Mouse (Mus musculus): ENCODE measurements around the gene Prune2. TPM values are rescaled to one million over a fixed set of nuclear protein-coding genes. Genes with fewer than 3 reads are reported as not detected.

Gene Prune2
- polyA plus RNA-seq, 1 experiment: 14.3 TPM

- Histone ChIP-seq H3K27ac (replicated peaks; ENCODE audit: low read depth, low read length) (no peak overlapping the region; the same call in 1 of the 2 replicates), H3K4me3 (ENCODE audit: insufficient read depth, low read depth, low read length) (peak overlapping the region; percentile 51), H3K4me1 (ENCODE audit: control insufficient read depth, insufficient read depth, insufficient read length, low read length) (no peaks in the 10 kb centered on the region)
These were observed 181.0 kb downstream of the Prune2 start for GRCm38 (mm10) chr19:17136677-17137460.

- Histone ChIP-seq H3K4me1 (ENCODE audit: control insufficient read depth, insufficient read depth, insufficient read length, low read length) (no peaks in the 10 kb centered on the region), H3K4me3 (ENCODE audit: insufficient read depth, low read depth, low read length) (no peak overlapping the region), H3K27ac (replicated peaks; ENCODE audit: low read depth, low read length) (no peak overlapping the region)
These were observed 181.7 kb downstream of the Prune2 start for GRCm38 (mm10) chr19:17137656-17138055.

GRCm38 (mm10) chr19:17138144-17138915, 182.4 kb downstream of the Prune2 start:
- Histone ChIP-seq H3K4me1 (ENCODE audit: control insufficient read depth, insufficient read depth, insufficient read length, low read length) (no peaks in the 10 kb centered on the region), H3K4me3 (ENCODE audit: insufficient read depth, low read depth, low read length) (no peak overlapping the region), H3K27ac (replicated peaks; ENCODE audit: low read depth, low read length) (no peak overlapping the region)

GRCm38 (mm10) chr19:17140016-17140914, 184.3 kb downstream of the Prune2 start:
- H3K27ac ChIP-seq (replicated peaks; ENCODE audit: low read depth, low read length): no peak overlapping the region
- H3K4me1 ChIP-seq (ENCODE audit: control insufficient read depth, insufficient read depth, insufficient read length, low read length): no peaks in the 10 kb centered on the region
- no peak overlapping the region for H3K4me3 ChIP-seq (ENCODE audit: insufficient read depth, low read depth, low read length)

- no peaks in the 10 kb centered on the region for H3K4me1 ChIP-seq (ENCODE audit: control insufficient read depth, insufficient read depth, insufficient read length, low read length)
- no peak overlapping the region for H3K27ac ChIP-seq (replicated peaks; ENCODE audit: low read depth, low read length)
- H3K4me3 ChIP-seq (ENCODE audit: insufficient read depth, low read depth, low read length): no peak overlapping the region
These were observed 187.3 kb downstream of the Prune2 start for GRCm38 (mm10) chr19:17143245-17143644.

- no peak overlapping the region for H3K4me3 ChIP-seq (ENCODE audit: insufficient read depth, low read depth, low read length)
These were observed 188.3 kb downstream of the Prune2 start for GRCm38 (mm10) chr19:17144205-17144604.

GRCm38 (mm10) chr19:17150064-17150463, 194.1 kb downstream of the Prune2 start:
- H3K4me3 ChIP-seq (ENCODE audit: insufficient read depth, low read depth, low read length): no peak overlapping the region
- no peaks in the 10 kb centered on the region for H3K4me1 ChIP-seq (ENCODE audit: control insufficient read depth, insufficient read depth, insufficient read length, low read length)
- H3K27ac ChIP-seq (replicated peaks; ENCODE audit: low read depth, low read length): no peak overlapping the region

More at GRCm38 (mm10) chr19:17144205-17144604, 188.3 kb downstream of the Prune2 start:
- Histone ChIP-seq H3K4me1 (ENCODE audit: control insufficient read depth, insufficient read depth, insufficient read length, low read length) (no peaks in the 10 kb centered on the region), H3K27ac (replicated peaks; ENCODE audit: low read depth, low read length) (no peak overlapping the region)

GRCm38 (mm10) chr19:17151781-17152180, 195.9 kb downstream of the Prune2 start:
- H3K4me3 ChIP-seq (ENCODE audit: insufficient read depth, low read depth, low read length): no peak overlapping the region
- H3K27ac ChIP-seq (replicated peaks; ENCODE audit: low read depth, low read length): no peak overlapping the region
- H3K4me1 ChIP-seq (ENCODE audit: control insufficient read depth, insufficient read depth, insufficient read length, low read length): no peaks in the 10 kb centered on the region

- Histone ChIP-seq H3K4me3 (ENCODE audit: insufficient read depth, low read depth, low read length) (no peak overlapping the region), H3K4me1 (ENCODE audit: control insufficient read depth, insufficient read depth, insufficient read length, low read length) (no peaks in the 10 kb centered on the region), H3K27ac (replicated peaks; ENCODE audit: low read depth, low read length) (no peak overlapping the region)
These were observed 196.5 kb downstream of the Prune2 start for GRCm38 (mm10) chr19:17152461-17152860.

- no peak overlapping the region for H3K4me3 ChIP-seq (ENCODE audit: insufficient read depth, low read depth, low read length)
- no peak overlapping the region for H3K27ac ChIP-seq (replicated peaks; ENCODE audit: low read depth, low read length)
- H3K4me1 ChIP-seq (ENCODE audit: control insufficient read depth, insufficient read depth, insufficient read length, low read length): no peaks in the 10 kb centered on the region
These were observed 198.2 kb downstream of the Prune2 start for GRCm38 (mm10) chr19:17153911-17154639.

- H3K4me3 ChIP-seq (ENCODE audit: insufficient read depth, low read depth, low read length): no peak overlapping the region
- H3K4me1 ChIP-seq (ENCODE audit: control insufficient read depth, insufficient read depth, insufficient read length, low read length): no peaks in the 10 kb centered on the region
- no peak overlapping the region for H3K27ac ChIP-seq (replicated peaks; ENCODE audit: low read depth, low read length)
These were observed 199.3 kb downstream of the Prune2 start for GRCm38 (mm10) chr19:17155216-17155615.

GRCm38 (mm10) chr19:17159676-17160075, 203.8 kb downstream of the Prune2 start:
- Histone ChIP-seq H3K4me1 (ENCODE audit: control insufficient read depth, insufficient read depth, insufficient read length, low read length) (peaks cover 2% of the 10 kb centered on the region; the same call in 1 of the 2 replicates), H3K4me3 (ENCODE audit: insufficient read depth, low read depth, low read length) (no peak overlapping the region), H3K27ac (replicated peaks; ENCODE audit: low read depth, low read length) (no peak overlapping the region)

GRCm38 (mm10) chr19:17160231-17160630, 204.3 kb downstream of the Prune2 start:
- H3K4me3 ChIP-seq (ENCODE audit: insufficient read depth, low read depth, low read length): no peak overlapping the region
- H3K27ac ChIP-seq (replicated peaks; ENCODE audit: low read depth, low read length): no peak overlapping the region
- peaks cover 2% of the 10 kb centered on the region; the same call in 1 of the 2 replicates for H3K4me1 ChIP-seq (ENCODE audit: control insufficient read depth, insufficient read depth, insufficient read length, low read length)

- Histone ChIP-seq H3K4me3 (ENCODE audit: insufficient read depth, low read depth, low read length) (no peak overlapping the region), H3K4me1 (ENCODE audit: control insufficient read depth, insufficient read depth, insufficient read length, low read length) (peaks cover 2% of the 10 kb centered on the region; the same call in 1 of the 2 replicates), H3K27ac (replicated peaks; ENCODE audit: low read depth, low read length) (no peak overlapping the region)
These were observed 207.6 kb downstream of the Prune2 start for GRCm38 (mm10) chr19:17163511-17163953.

Measured in brown adipose tissue, adult 24 weeks (tissue).